Mouse (Mus musculus) olfactory bulb, adult 2 months (tissue): ENCODE data around the gene Gab2. TPM values are rescaled to one million over a fixed set of nuclear protein-coding genes. Genes with fewer than 3 reads are reported as not detected.

ENCODE experiments used
- H3K27ac ChIP-seq: fragments of 200-500 bp; 2 replicates; pipeline ENCODE4 v1.5.1; 2012; ENCODE audit warnings: low read depth, low read length; ENCODE audit not compliant: insufficient read depth
- H3K4me1 ChIP-seq: fragments of 200-500 bp; 2 replicates; pipeline ENCODE4 v1.6.1; 2012; ENCODE audit warnings: low read length; ENCODE audit not compliant: control insufficient read depth, insufficient read depth
- H3K4me3 ChIP-seq: fragments of 200-500 bp; 2 replicates; pipeline ENCODE4 v1.5.1; 2012; ENCODE audit warnings: mild to moderate bottlenecking, low read depth, low read length, moderate library complexity; ENCODE audit not compliant: insufficient read depth
- CTCF ChIP-seq: fragments of 200-500 bp; IDR thresholded peaks from 2 replicates; pipeline ENCODE4 v1.5.1; 2012; ENCODE audit warnings: low read depth, mild to moderate bottlenecking, low read length, moderate library complexity; ENCODE audit not compliant: insufficient read depth
- POLR2A ChIP-seq: fragments of 200-500 bp; IDR thresholded peaks from 2 replicates; pipeline ENCODE4 v1.6.1; 2012; ENCODE audit warnings: mild to moderate bottlenecking, low read depth, low read length, moderate library complexity; ENCODE audit not compliant: insufficient read depth
- WGBS: fragments of 180-500 bp; shearing (Covaris S2); methylation state at CpG from one replicate; pipeline ENCODE4 v1.1.7; 2018; 5-methylcytosine and 5-hydroxymethylcytosine counted together
- polyA plus RNA-seq: library from polyadenylated mRNA; stranded (reverse); fragments of >200 nt; gene quantifications from 2 replicates; pipeline ENCODE4 v1.2.4, GENCODE M21; 2012; ENCODE audit warnings: low replicate concordance; ENCODE audit not compliant: missing spikeins, insufficient read depth, insufficient read length

Gene Gab2
- polyA plus RNA-seq, 1 experiment: not detected

- WGBS: under 1% methylated on average over 68 of the region's 68 CpGs
- H3K4me1 ChIP-seq: peaks cover 36% of the 10 kb centered on the region
- no peak for TF ChIP-seq CTCF
- TF ChIP-seq POLR2A: peak; percentile 58; the same call in 1 of the 2 replicates
- peak within 1 kb of the TSS; percentile 96 for H3K4me3 ChIP-seq
- no peak within 1 kb of the TSS for H3K27ac ChIP-seq
Measured at GRCm38 (mm10) chr7:97331726-97332666, 250.6 kb downstream of the Gab2 start, which contains the start of the genes Usp35 and Kctd21. TSS of gene Usp35 (minus strand) at chr7:97332020. TSS of gene Kctd21 (plus strand) at chr7:97332327.

- WGBS: 2% methylated on average over 9 of the region's 9 CpGs
- Histone ChIP-seq H3K4me3 (peak overlapping the region; percentile 78), H3K4me1 (peaks cover 36% of the 10 kb centered on the region), H3K27ac (no peak overlapping the region)
- TF ChIP-seq CTCF: no peak
- no peak for TF ChIP-seq POLR2A
Measured at GRCm38 (mm10) chr7:97332667-97333041, 251.3 kb downstream of the Gab2 start.

- Histone ChIP-seq H3K4me3 (peak overlapping the region; percentile 78; the same call in 1 of the 2 replicates), H3K27ac (no peak overlapping the region), H3K4me1 (peaks cover 36% of the 10 kb centered on the region)
- 79% methylated on average over 6 of the region's 6 CpGs for WGBS
- no peak for TF ChIP-seq POLR2A
Measured at GRCm38 (mm10) chr7:97333113-97333898, 251.9 kb downstream of the Gab2 start.

- Histone ChIP-seq H3K4me1 (peaks cover 28% of the 10 kb centered on the region), H3K27ac (no peak overlapping the region), H3K4me3 (no peak overlapping the region)
- WGBS: 84% methylated on average over 2 of the region's 2 CpGs
- TF ChIP-seq POLR2A (no peak), CTCF (no peak)
Measured at GRCm38 (mm10) chr7:97334406-97334805, 253.0 kb downstream of the Gab2 start.

GRCm38 (mm10) chr7:97336678-97337077 is 255.3 kb downstream of the Gab2 start:
- Histone ChIP-seq H3K27ac (no peak overlapping the region), H3K4me1 (peaks cover 14% of the 10 kb centered on the region), H3K4me3 (no peak overlapping the region)
- 61% methylated on average over 1 of the region's 1 CpGs for WGBS
- no peak for TF ChIP-seq POLR2A
- TF ChIP-seq CTCF: no peak

GRCm38 (mm10) chr7:97338593-97338992 is 257.2 kb downstream of the Gab2 start:
- H3K4me3 ChIP-seq: no peak overlapping the region
- TF ChIP-seq CTCF (no peak), POLR2A (no peak)
- WGBS: 87% methylated on average over 4 of the region's 4 CpGs
- H3K4me1 ChIP-seq: peaks cover 5% of the 10 kb centered on the region; the same call in 1 of the 2 replicates
- no peak overlapping the region for H3K27ac ChIP-seq

- peaks cover 5% of the 10 kb centered on the region; the same call in 1 of the 2 replicates for H3K4me1 ChIP-seq
- 90% methylated on average over 7 of the region's 7 CpGs for WGBS
- H3K4me3 ChIP-seq: no peak overlapping the region
- TF ChIP-seq CTCF: no peak
- TF ChIP-seq POLR2A: no peak
- H3K27ac ChIP-seq: no peak overlapping the region
Measured at GRCm38 (mm10) chr7:97339623-97340022, 258.2 kb downstream of the Gab2 start.

- TF ChIP-seq CTCF (no peak), POLR2A (no peak)
- Histone ChIP-seq H3K27ac (no peak overlapping the region), H3K4me3 (no peak overlapping the region), H3K4me1 (peaks cover 15% of the 10 kb centered on the region)
- WGBS: 76% methylated on average over 18 of the region's 18 CpGs
Measured at GRCm38 (mm10) chr7:97340907-97341849, 259.8 kb downstream of the Gab2 start.
